Mouse (Mus musculus): ENCODE data around the gene Gck. TPM values are rescaled to one million over a fixed set of nuclear protein-coding genes. Genes with fewer than 3 reads are reported as not detected.

Gck gene
- polyA plus RNA-seq (2012; rRNA removed), result 3.5 and 3.7 TPM in 2 replicates

GRCm38 (mm10) chr11:5949586-5950352 is at the start of gene Gck:
Gck (minus strand) TSS chr11:5950081.

GRCm38 (mm10) chr11:5955546-5956276 is 5.8 kb upstream of the Gck start, which contains the start of gene Ykt6:
Ykt6 (plus strand) TSS chr11:5955693.

GRCm38 (mm10) chr11:5898531-5898930 is 51.4 kb downstream of the Gck start, which contains the start of gene Myl7:
Myl7 (minus strand) TSS chr11:5898782.

GRCm38 (mm10) chr11:5877921-5878526 is 71.9 kb downstream of the Gck start, which contains the start of gene Pold2:
Pold2 (minus strand) TSS chr11:5878292.

GRCm38 (mm10) chr11:5861678-5862393 is 88.0 kb downstream of the Gck start, which contains the start of gene Aebp1:
Aebp1 (plus strand) TSS chr11:5861947.

Other genes starting within 250 kb of the Gck start
- 132 and 145 TPM in 2 replicates for gene Mrps24, start 234.4 kb downstream of the Gck start, polyA plus RNA-seq (2012; rRNA removed)
- 18.5 and 18.8 TPM in 2 replicates for gene Urgcp, start 187.7 kb downstream of the Gck start, polyA plus RNA-seq (2012; rRNA removed)
- 116 and 120 TPM in 2 replicates for gene Dbnl, start 161.6 kb downstream of the Gck start, polyA plus RNA-seq (2012; rRNA removed)
- 0.75 and 10.4 TPM in 2 replicates for gene Pgam2, start 146.3 kb downstream of the Gck start, polyA plus RNA-seq (2012; rRNA removed)
- 20.6 and 21.3 TPM in 2 replicates for gene Polm, start 112.1 kb downstream of the Gck start, polyA plus RNA-seq (2012; rRNA removed)
- 17.5 and 33.2 TPM in 2 replicates for gene Aebp1, start 88.1 kb downstream of the Gck start, polyA plus RNA-seq (2012; rRNA removed)
- gene Pold2, start 71.8 kb downstream of the Gck start, polyA plus RNA-seq (2012; rRNA removed), result 97.8 and 108 TPM in 2 replicates
- gene Myl7, start 51.3 kb downstream of the Gck start, polyA plus RNA-seq (2012; rRNA removed), result 0.15 TPM in 1 of 2 replicates, not detected in the other
- 96.0 and 102 TPM in 2 replicates for gene Ykt6, start 5.6 kb upstream of the Gck start, polyA plus RNA-seq (2012; rRNA removed)
- 83.2 and 84.4 TPM in 2 replicates for gene Camk2b, start 116.3 kb upstream of the Gck start, polyA plus RNA-seq (2012; rRNA removed)
- 0.25 and 0.27 TPM in 2 replicates for gene A730071L15Rik, start 249.9 kb upstream of the Gck start, polyA plus RNA-seq (2012; rRNA removed)

All from central nervous system, embryonic 14 days (tissue).